Mouse (Mus musculus) bone marrow macrophage, adult 2 months (primary cell): Measurements from ENCODE around the gene Il16. TPM values are rescaled to one million over a fixed set of nuclear protein-coding genes. Genes with fewer than 3 reads are reported as not detected.

Experiments
- H3K27ac ChIP-seq: 2 replicates; pipeline ENCODE4 v1.5.1; 2012; ENCODE audit warnings: low read depth, low read length; ENCODE audit not compliant: insufficient read depth
- H3K4me1 ChIP-seq: 2 replicates; pipeline ENCODE4 v1.6.1; 2012; ENCODE audit warnings: low read length; ENCODE audit not compliant: control insufficient read depth, insufficient read depth
- H3K4me3 ChIP-seq: 2 replicates; pipeline ENCODE4 v1.5.1; 2012; ENCODE audit warnings: mild to moderate bottlenecking, low read length, moderate library complexity; ENCODE audit not compliant: insufficient read depth
- CTCF ChIP-seq: IDR thresholded peaks from 2 replicates; pipeline ENCODE4 v1.5.1; 2012; ENCODE audit warnings: low read depth, mild to moderate bottlenecking, low read length, moderate library complexity
- POLR2A ChIP-seq: IDR thresholded peaks from 2 replicates; pipeline ENCODE4 v1.6.1; 2012; ENCODE audit warnings: mild to moderate bottlenecking, low read depth, low read length, borderline replicate concordance
- polyA plus RNA-seq: library from polyadenylated mRNA; stranded (reverse); fragments of >200 nt; gene quantifications from 2 replicates; pipeline ENCODE4 v1.2.4, GENCODE M21; 2012; ENCODE audit not compliant: missing spikeins, insufficient read depth, insufficient read length

The Il16 gene
- polyA plus RNA-seq, result 47.9 and 48.7 TPM in 2 replicates

DNA sequence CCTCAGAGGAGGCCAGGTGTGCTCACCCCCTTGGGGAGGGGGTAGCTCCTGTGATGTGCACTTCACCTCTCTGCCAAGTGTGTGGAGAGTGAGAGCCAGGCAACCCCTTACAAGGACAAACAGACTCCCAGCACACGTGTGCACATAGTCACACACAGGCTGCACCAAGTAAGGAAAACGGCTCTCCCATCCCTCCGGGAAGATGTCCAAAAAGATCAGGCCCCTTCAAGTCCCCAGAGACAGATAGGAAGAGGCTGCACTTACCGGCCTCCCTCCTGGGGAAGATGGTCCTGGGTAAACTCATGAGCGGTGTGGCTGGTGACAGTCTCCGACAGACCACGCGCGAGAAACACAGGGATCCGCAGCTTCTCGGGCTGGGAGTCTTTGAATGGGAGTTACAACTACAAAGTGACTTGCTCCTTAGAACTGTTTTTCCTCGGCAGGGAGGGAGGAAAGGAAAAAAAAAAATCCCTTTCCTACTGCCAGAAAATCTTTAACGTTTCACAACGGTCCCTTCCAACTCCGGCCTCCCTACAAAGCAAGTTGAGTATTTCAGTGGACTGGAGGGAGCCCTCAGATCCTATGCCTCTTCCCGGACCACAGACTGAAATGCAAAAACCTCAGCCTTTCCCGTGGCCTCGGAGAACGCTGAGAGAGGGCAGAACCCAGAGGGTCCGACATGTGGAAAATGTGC, at the start of gene Il16:
TSS of gene Il16 (minus strand) at position 314 of the 694 bp plus-strand sequence.
- Histone ChIP-seq H3K4me1 (peaks cover 4% of the 10 kb centered on the region), H3K4me3 (no peak within 1 kb of the TSS), H3K27ac (no peak within 1 kb of the TSS)
- TF ChIP-seq CTCF (no peak), POLR2A (no peak)

GRCm38 (mm10) chr7:83794705-83795104, 49.2 kb upstream of the Il16 start, which contains the start of gene Cfap161:
Cfap161 (minus strand) TSS chr7:83794880.
- Histone ChIP-seq H3K4me1 (no peaks in the 10 kb centered on the region), H3K27ac (no peak within 1 kb of the TSS), H3K4me3 (no peak within 1 kb of the TSS)
- no peak for TF ChIP-seq POLR2A
- no peak for TF ChIP-seq CTCF

DNA sequence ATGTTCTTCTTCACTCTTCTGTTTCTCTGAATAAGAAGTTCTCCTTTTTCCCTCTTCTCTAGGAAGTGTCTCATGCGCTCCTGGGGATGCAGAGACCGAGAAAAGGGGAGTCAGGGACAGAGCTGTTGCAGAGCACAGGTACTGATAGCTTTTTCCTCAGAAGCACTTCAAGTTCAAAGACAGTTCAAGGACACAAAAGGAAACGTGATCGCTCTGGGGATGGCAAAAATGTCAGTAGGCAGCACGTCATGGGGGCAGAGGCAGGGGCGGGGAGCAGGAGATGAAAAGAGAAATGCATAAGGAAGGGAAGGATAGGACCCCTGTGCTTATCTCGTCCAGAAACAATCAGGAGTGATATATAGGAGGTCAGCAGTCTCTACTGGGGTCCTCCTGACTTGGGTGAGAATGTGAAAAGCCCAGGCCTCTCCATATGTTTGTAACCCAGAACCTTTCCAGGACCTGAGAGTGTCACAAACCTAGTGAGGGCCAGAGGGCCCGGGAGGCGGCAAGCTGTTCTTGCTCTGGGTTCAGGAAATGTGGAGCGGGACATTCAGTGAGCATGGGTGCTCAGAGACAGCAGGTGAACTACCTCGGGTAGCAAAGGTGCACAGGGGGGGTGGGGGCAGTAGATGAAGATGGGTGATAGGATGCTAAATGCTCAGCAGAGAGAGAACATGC, 48.6 kb upstream of the Il16 start:
- Histone ChIP-seq H3K4me1 (no peaks in the 10 kb centered on the region), H3K4me3 (no peak overlapping the region), H3K27ac (no peak overlapping the region)
- TF ChIP-seq POLR2A (no peak), CTCF (no peak)

DNA sequence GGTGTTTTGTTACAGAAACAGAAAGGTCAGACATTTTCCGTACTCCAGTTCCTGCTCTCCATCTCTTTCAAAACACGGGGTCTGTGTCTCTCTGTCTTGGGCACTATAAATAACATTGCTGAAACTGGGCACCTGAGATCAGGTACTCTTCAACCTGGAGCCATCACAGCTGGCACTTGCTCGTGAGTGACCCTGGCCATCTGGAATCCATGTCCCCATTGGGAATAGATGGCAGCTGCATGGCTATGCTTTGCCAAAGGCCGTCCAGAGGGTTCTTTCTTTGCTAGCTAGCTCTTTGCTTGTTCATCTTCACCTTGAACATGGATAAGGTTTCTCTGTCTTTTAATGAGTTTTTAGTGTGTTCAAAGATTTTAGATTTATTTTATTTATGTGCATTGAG, 35.4 kb upstream of the Il16 start:
- TF ChIP-seq POLR2A, result no peak
- TF ChIP-seq CTCF, result no peak
- Histone ChIP-seq H3K27ac (no peak overlapping the region), H3K4me3 (no peak overlapping the region)

DNA sequence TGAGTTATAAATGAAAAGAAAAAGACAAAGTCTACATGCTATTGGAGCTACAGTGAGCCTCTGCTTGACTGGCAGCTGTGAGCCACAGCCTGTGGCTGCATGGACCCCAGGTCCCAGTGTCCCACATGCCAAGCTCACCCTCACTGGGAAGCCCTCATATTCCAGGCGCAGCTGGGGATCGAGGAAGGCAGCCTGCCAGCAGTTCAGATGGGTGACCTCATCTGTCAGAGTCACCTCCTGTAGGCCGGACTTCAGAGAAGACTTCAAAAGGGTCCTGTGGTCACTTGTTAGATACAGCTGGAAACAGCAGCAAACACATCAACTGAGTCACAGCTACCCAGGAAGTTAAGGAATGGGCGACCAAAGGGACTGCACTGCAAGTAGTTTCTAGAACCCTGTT, 34.5 kb upstream of the Il16 start:
- H3K27ac ChIP-seq, result no peak overlapping the region
- H3K4me3 ChIP-seq, result no peak overlapping the region
- TF ChIP-seq POLR2A, result no peak
- no peak for TF ChIP-seq CTCF
- H3K4me1 ChIP-seq, result no peaks in the 10 kb centered on the region

More for the DNA sequence above, 35.4 kb upstream of the Il16 start:
- no peaks in the 10 kb centered on the region for H3K4me1 ChIP-seq

GRCm38 (mm10) chr7:83779028-83779427, 33.5 kb upstream of the Il16 start:
- H3K4me1 ChIP-seq, result no peaks in the 10 kb centered on the region
- H3K4me3 ChIP-seq, result no peak overlapping the region
- no peak overlapping the region for H3K27ac ChIP-seq
- TF ChIP-seq CTCF (no peak), POLR2A (no peak)

DNA sequence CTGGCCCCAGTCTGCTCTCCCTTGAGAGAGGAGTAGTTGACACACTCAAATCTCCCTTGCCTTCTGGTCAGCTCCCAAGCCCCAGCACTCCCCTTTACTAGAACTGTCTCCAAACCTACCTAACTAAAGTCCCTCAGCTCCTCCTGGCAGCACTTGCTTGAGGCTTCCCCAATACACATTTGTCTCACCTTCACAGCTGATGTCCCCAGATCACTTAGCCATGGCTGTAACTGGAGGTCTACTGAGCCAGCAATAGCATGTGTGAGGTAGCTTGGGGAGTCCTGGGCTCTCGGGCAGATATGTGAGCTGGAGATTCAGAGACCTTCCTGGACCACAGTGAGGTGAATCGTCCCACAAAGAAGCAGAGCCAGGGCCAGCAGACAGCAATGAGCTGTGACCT, 33.0 kb upstream of the Il16 start:
- H3K4me1 ChIP-seq, result no peaks in the 10 kb centered on the region
- no peak for TF ChIP-seq POLR2A
- TF ChIP-seq CTCF, result no peak
- no peak overlapping the region for H3K4me3 ChIP-seq
- no peak overlapping the region for H3K27ac ChIP-seq

GRCm38 (mm10) chr7:83774721-83775120, 29.2 kb upstream of the Il16 start:
- H3K27ac ChIP-seq, result no peak overlapping the region
- TF ChIP-seq CTCF (0 out of 2 replicates have a peak, but pooled peaks have one; percentile 10), POLR2A (no peak)

DNA sequence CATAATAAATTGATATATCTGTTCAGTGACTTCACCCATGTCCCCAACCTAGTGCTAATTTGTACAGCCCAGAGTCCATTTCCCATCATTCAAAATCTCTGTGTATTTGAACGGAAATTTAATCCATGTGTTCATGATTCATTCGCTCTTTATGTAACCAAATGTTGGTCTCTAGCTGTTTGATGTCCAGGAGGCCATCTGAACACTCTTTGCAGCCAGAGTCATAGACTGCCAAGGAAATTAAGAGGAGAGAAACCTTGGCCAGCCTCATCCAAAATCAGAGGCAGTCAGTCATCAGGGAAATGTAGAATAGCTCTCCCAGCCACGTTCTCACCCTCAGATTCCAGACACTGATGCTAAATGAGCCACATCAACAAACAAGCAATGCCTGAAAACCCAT, 18.1 kb upstream of the Il16 start:
- Histone ChIP-seq H3K4me1 (no peaks in the 10 kb centered on the region), H3K27ac (no peak overlapping the region), H3K4me3 (no peak overlapping the region)
- TF ChIP-seq POLR2A (no peak), CTCF (no peak)

More at GRCm38 (mm10) chr7:83774721-83775120, 29.2 kb upstream of the Il16 start:
- H3K4me1 ChIP-seq, result no peaks in the 10 kb centered on the region; the same call in 1 of the 2 replicates
- no peak overlapping the region for H3K4me3 ChIP-seq

- TF ChIP-seq CTCF (no peak), POLR2A (no peak)
Measured at GRCm38 (mm10) chr7:83762336-83762735, 16.8 kb upstream of the Il16 start.

More at GRCm38 (mm10) chr7:83762336-83762735, 16.8 kb upstream of the Il16 start:
- Histone ChIP-seq H3K27ac (no peak overlapping the region), H3K4me3 (no peak overlapping the region), H3K4me1 (no peaks in the 10 kb centered on the region)
